8 mouse cellular contexts compared by ENCODE assay signal in the genomic region with DNA sequence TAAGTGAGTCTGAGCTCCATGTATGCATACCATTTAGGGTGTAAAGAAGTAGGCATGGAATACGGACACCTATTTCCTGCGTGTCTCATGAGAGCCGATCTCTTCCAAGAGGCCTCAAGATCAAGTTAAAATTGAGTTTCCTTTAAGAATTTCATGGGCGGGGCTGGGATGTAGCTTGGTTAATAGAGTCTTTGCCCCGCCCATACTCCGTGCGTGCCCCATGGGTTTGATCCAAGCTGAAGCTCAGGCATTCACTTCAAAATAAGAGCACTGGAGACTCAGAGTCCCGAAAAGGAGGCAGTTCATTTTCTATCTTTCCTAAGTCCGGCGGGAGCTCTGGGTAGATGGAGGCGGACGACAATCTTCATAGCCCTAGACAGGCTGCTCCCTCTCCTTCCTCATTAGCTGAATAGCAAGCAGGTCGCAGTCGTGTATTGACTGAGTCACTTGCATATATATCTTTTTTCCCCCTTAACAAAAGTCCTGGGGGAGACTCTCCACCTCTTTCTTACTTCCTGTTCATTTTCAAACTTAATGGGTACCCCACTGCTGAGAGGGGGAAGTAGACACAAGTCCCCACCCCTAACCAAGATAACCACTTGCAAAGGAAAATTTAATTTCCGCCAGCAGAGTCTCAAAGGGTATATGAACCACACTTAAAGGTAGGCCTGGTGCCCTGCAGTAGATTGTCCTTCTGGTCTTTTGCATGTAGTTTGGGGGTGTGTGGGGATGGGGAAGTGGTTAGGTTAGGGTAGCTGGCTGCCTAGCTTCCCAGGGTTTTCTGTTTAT.
A peak's percentile ranks its signal among the peaks of the same experiment; 100 is the strongest.
DNase-seq lines count a peak whose midpoint lies in the region; ATAC-seq lines count a peak whose summit lies in the region.

No protein-coding gene starts in this region.

- no peaks in the 10 kb centered on the region for H3K36me3 ChIP-seq in neural tube, embryonic 11.5 days (ENCODE audit: control insufficient read depth, insufficient read depth, low read length)
- no peaks in the 10 kb centered on the region for H3K36me3 ChIP-seq in embryonic facial prominence, embryonic 14.5 days (ENCODE audit: control insufficient read depth, insufficient read depth, low read length)
- H3K36me3 ChIP-seq in heart, embryonic 15.5 days: no peaks in the 10 kb centered on the region

- no peaks in the 10 kb centered on the region for H3K9me3 ChIP-seq in neural tube, embryonic 11.5 days (ENCODE audit: control insufficient read depth, low read length)
- H3K9me3 ChIP-seq in embryonic facial prominence, embryonic 14.5 days (ENCODE audit: control insufficient read depth, low read length): no peaks in the 10 kb centered on the region
- H3K9me3 ChIP-seq in heart, embryonic 15.5 days (replicated peaks): no peaks in the 10 kb centered on the region

- H3K4me2 ChIP-seq in neural tube, embryonic 11.5 days (ENCODE audit: low read depth): peak overlapping the region; percentile 8; the same call in 1 of the 2 replicates
- peak overlapping the region; percentile 32 for H3K4me2 ChIP-seq in embryonic facial prominence, embryonic 14.5 days (ENCODE audit: low read depth, low read length)
- peak overlapping the region; percentile 38 for H3K4me2 ChIP-seq in heart, embryonic 15.5 days

- no peaks in the 10 kb centered on the region for H3K27me3 ChIP-seq in neural tube, embryonic 11.5 days (ENCODE audit: control insufficient read depth, insufficient read depth, low read length)
- no peaks in the 10 kb centered on the region for H3K27me3 ChIP-seq in embryonic facial prominence, embryonic 14.5 days (replicated peaks; ENCODE audit: control insufficient read depth, insufficient read depth, low read length)
- H3K27me3 ChIP-seq in heart, embryonic 15.5 days: no peaks in the 10 kb centered on the region

- 34% methylated on average over 15 of the region's 15 CpGs for WGBS in neural tube, embryonic 11.5 days
- 24% methylated on average over 15 of the region's 15 CpGs for WGBS in embryonic facial prominence, embryonic 14.5 days
- WGBS in heart, embryonic 15.5 days: 32% methylated on average over 15 of the region's 15 CpGs

- H3K9ac ChIP-seq in neural tube, embryonic 11.5 days (ENCODE audit: low read length): no peak overlapping the region
- no peak overlapping the region for H3K9ac ChIP-seq in embryonic facial prominence, embryonic 14.5 days (ENCODE audit: low read depth, low read length)
- no peak overlapping the region for H3K9ac ChIP-seq in heart, embryonic 15.5 days

- no peak overlapping the region for H3K27ac ChIP-seq in neural tube, embryonic 11.5 days (ENCODE audit: low read depth, low read length)
- H3K27ac ChIP-seq in embryonic facial prominence, embryonic 14.5 days (replicated peaks; ENCODE audit: low read depth, low read length): no peak overlapping the region
- no peak overlapping the region for H3K27ac ChIP-seq in heart, embryonic 15.5 days

- H3K4me3 ChIP-seq in neural tube, embryonic 11.5 days (ENCODE audit: low read depth, low read length): no peak overlapping the region
- peak overlapping the region; percentile 10 for H3K4me3 ChIP-seq in embryonic facial prominence, embryonic 14.5 days (ENCODE audit: low read depth, low read length)
- no peak overlapping the region; the same call in 1 of the 2 replicates for H3K4me3 ChIP-seq in heart, embryonic 15.5 days

- H3K4me1 ChIP-seq in neural tube, embryonic 11.5 days (ENCODE audit: control insufficient read depth, insufficient read depth, low read length): no peaks in the 10 kb centered on the region
- 0 out of 2 replicates have a peak, but pooled peaks cover 3% of the 10 kb centered on the region for H3K4me1 ChIP-seq in embryonic facial prominence, embryonic 14.5 days (ENCODE audit: control insufficient read depth, insufficient read depth, low read length)
- H3K4me1 ChIP-seq in heart, embryonic 15.5 days (replicated peaks): no peaks in the 10 kb centered on the region

- no peak for ATAC-seq in neural tube, embryonic 11.5 days (ENCODE audit: insufficient read depth, low FRiP score, low TSS enrichment)
- peak; percentile 70 for ATAC-seq in embryonic facial prominence, embryonic 14.5 days (ENCODE audit: low read depth)
- ATAC-seq in heart, embryonic 15.5 days (replicated peaks; ENCODE audit: insufficient number of reproducible peaks, insufficient read depth, low FRiP score, low read depth): no peak
- peak; percentile 81 for ATAC-seq in megakaryocyte, adult 5-6 weeks (ENCODE audit: poor library complexity, severe bottlenecking)
- no peak for ATAC-seq in activated CD4-positive, CD25-positive, alpha-beta regulatory T cell, adult 4 months

- peak; percentile 68 for DNase-seq in neural tube, embryonic 11.5 days (ENCODE audit: low spot score)
- DNase-seq in neural tube, embryonic 10.5 days (ENCODE audit: extremely low spot score, low spot score): no peak
- DNase-seq in embryonic facial prominence, embryonic 14.5 days (ENCODE audit: low spot score): peak; percentile 93
- peak; percentile 60 to 67 for DNase-seq in kidney, postnatal 25 days
- DNase-seq in frontal cortex, adult 2 months (ENCODE audit: extremely low spot score in 1 of 2, low spot score in 1 of 2): no peak

Comparison
In these comparisons a context has a peak if more than half of its experiments do, and no peak if none do; other contexts are left out.
1. DNase-seq: peak in neural tube, embryonic 11.5 days (single experiment), embryonic facial prominence, embryonic 14.5 days (single experiment) and kidney, postnatal 25 days (2 of 2); none in neural tube, embryonic 10.5 days (single experiment) and frontal cortex, adult 2 months (0 of 2).
2. ATAC-seq: peak in embryonic facial prominence, embryonic 14.5 days (single experiment) and megakaryocyte, adult 5-6 weeks (single experiment); none in neural tube, embryonic 11.5 days (single experiment), heart, embryonic 15.5 days (single experiment) and activated CD4-positive, CD25-positive, alpha-beta regulatory T cell, adult 4 months (single experiment).
3. Peak in every context shown above with its lines, with median percentiles within 50 percentile points of each other: H3K4me2 ChIP-seq.